Mouse (Mus musculus): ENCODE results near the gene Gm10645. TPM values are rescaled to one million over a fixed set of nuclear protein-coding genes. Genes with fewer than 3 reads are reported as not detected.

Gm10645 gene
- polyA plus RNA-seq, 1 experiment from 2014 or later = 2.0 TPM

GRCm38 (mm10) chr8:83144601-83145000, 21.4 kb downstream of the Gm10645 start:
- Histone ChIP-seq H3K27ac (no peak overlapping the region), H3K36me3 (ENCODE audit: insufficient read depth, low read length) (no peaks in the 10 kb centered on the region), H3K4me3 (replicated peaks; ENCODE audit: low read depth, low read length) (no peak overlapping the region), H3K4me2 (ENCODE audit: low read length) (no peak overlapping the region), H3K9ac (ENCODE audit: low read depth, low read length) (no peak overlapping the region), H3K9me3 (replicated peaks; ENCODE audit: low read length) (no peaks in the 10 kb centered on the region), H3K27me3 (ENCODE audit: insufficient read depth, low read length) (no peaks in the 10 kb centered on the region), H3K4me1 (replicated peaks; ENCODE audit: insufficient read depth, low read length) (no peaks in the 10 kb centered on the region)
- no peak for DNase-seq (ENCODE audit: low spot score)
- 94% methylated on average over 4 of the region's 4 CpGs for WGBS
- no peak for ATAC-seq (replicated peaks; ENCODE audit: low FRiP score, low read depth)
- TF ChIP-seq CTCF (IDR thresholded peaks at IDR 0.05; ENCODE audit: low read depth) = no peak

GRCm38 (mm10) chr8:83141358-83141757, 24.6 kb downstream of the Gm10645 start:
- DNase-seq (ENCODE audit: low spot score) = no peak
- 55% methylated on average over 5 of the region's 5 CpGs for WGBS
- no peak for TF ChIP-seq CTCF (IDR thresholded peaks at IDR 0.05; ENCODE audit: low read depth)
- H3K4me3 ChIP-seq (replicated peaks; ENCODE audit: low read depth, low read length) = no peak overlapping the region
- no peaks in the 10 kb centered on the region for H3K27me3 ChIP-seq (ENCODE audit: insufficient read depth, low read length)
- no peaks in the 10 kb centered on the region for H3K4me1 ChIP-seq (replicated peaks; ENCODE audit: insufficient read depth, low read length)
- no peak overlapping the region for H3K4me2 ChIP-seq (ENCODE audit: low read length)
- H3K9ac ChIP-seq (ENCODE audit: low read depth, low read length) = no peak overlapping the region
- H3K27ac ChIP-seq = no peak overlapping the region
- no peak for ATAC-seq (replicated peaks; ENCODE audit: low FRiP score, low read depth)
- H3K9me3 ChIP-seq (replicated peaks; ENCODE audit: low read length) = no peaks in the 10 kb centered on the region
- no peaks in the 10 kb centered on the region for H3K36me3 ChIP-seq (ENCODE audit: insufficient read depth, low read length)

GRCm38 (mm10) chr8:83140701-83141111, 25.3 kb downstream of the Gm10645 start:
- no peaks in the 10 kb centered on the region for H3K9me3 ChIP-seq (replicated peaks; ENCODE audit: low read length)
- ATAC-seq (replicated peaks; ENCODE audit: low FRiP score, low read depth) (no peak), DNase-seq (ENCODE audit: low spot score) (no peak)
- no peak overlapping the region for H3K4me3 ChIP-seq (replicated peaks; ENCODE audit: low read depth, low read length)
- no peak for TF ChIP-seq CTCF (IDR thresholded peaks at IDR 0.05; ENCODE audit: low read depth)
- no peak overlapping the region for H3K4me2 ChIP-seq (ENCODE audit: low read length)
- no peak overlapping the region for H3K9ac ChIP-seq (ENCODE audit: low read depth, low read length)
- H3K36me3 ChIP-seq (ENCODE audit: insufficient read depth, low read length) = no peaks in the 10 kb centered on the region
- H3K27ac ChIP-seq = no peak overlapping the region
- 64% methylated on average over 3 of the region's 3 CpGs for WGBS
- H3K4me1 ChIP-seq (replicated peaks; ENCODE audit: insufficient read depth, low read length) = no peaks in the 10 kb centered on the region
- H3K27me3 ChIP-seq (ENCODE audit: insufficient read depth, low read length) = no peaks in the 10 kb centered on the region

- no peak for TF ChIP-seq CTCF (IDR thresholded peaks at IDR 0.05; ENCODE audit: low read depth)
- H3K4me2 ChIP-seq (ENCODE audit: low read length) = no peak overlapping the region
- H3K27ac ChIP-seq = no peak overlapping the region
- H3K36me3 ChIP-seq (ENCODE audit: insufficient read depth, low read length) = no peaks in the 10 kb centered on the region
- ATAC-seq (replicated peaks; ENCODE audit: low FRiP score, low read depth) (no peak), DNase-seq (ENCODE audit: low spot score) (peak; percentile 27)
- no peak overlapping the region for H3K4me3 ChIP-seq (replicated peaks; ENCODE audit: low read depth, low read length)
- no peaks in the 10 kb centered on the region for H3K27me3 ChIP-seq (ENCODE audit: insufficient read depth, low read length)
- WGBS = 70% methylated on average over 1 of the region's 1 CpGs
- H3K9me3 ChIP-seq (replicated peaks; ENCODE audit: low read length) = no peaks in the 10 kb centered on the region
- H3K9ac ChIP-seq (ENCODE audit: low read depth, low read length) = no peak overlapping the region
- no peaks in the 10 kb centered on the region for H3K4me1 ChIP-seq (replicated peaks; ENCODE audit: insufficient read depth, low read length)
Observed at GRCm38 (mm10) chr8:83140068-83140467, 25.9 kb downstream of the Gm10645 start.

- H3K36me3 ChIP-seq (ENCODE audit: insufficient read depth, low read length) = no peaks in the 10 kb centered on the region
- no peak overlapping the region for H3K9ac ChIP-seq (ENCODE audit: low read depth, low read length)
- H3K4me1 ChIP-seq (replicated peaks; ENCODE audit: insufficient read depth, low read length) = no peaks in the 10 kb centered on the region
- H3K9me3 ChIP-seq (replicated peaks; ENCODE audit: low read length) = no peaks in the 10 kb centered on the region
- H3K27me3 ChIP-seq (ENCODE audit: insufficient read depth, low read length) = no peaks in the 10 kb centered on the region
- H3K4me2 ChIP-seq (ENCODE audit: low read length) = no peak overlapping the region
- no peak for ATAC-seq (replicated peaks; ENCODE audit: low FRiP score, low read depth)
- no peak for TF ChIP-seq CTCF (IDR thresholded peaks at IDR 0.05; ENCODE audit: low read depth)
- no peak overlapping the region for H3K27ac ChIP-seq
- 58% methylated on average over 2 of the region's 2 CpGs for WGBS
- DNase-seq (ENCODE audit: low spot score) = no peak
- H3K4me3 ChIP-seq (replicated peaks; ENCODE audit: low read depth, low read length) = no peak overlapping the region
Observed at GRCm38 (mm10) chr8:83135086-83135485, 30.9 kb downstream of the Gm10645 start.

Other genes starting within 250 kb of the Gm10645 start
- 1.7 and 1.8 TPM in 2 replicates for gene Tbc1d9, start 818 bp downstream of the Gm10645 start, polyA plus RNA-seq (2015; fragmentation: Nextera tagmentation; extraction: Ambion mirVana)
- 0.07 TPM in 1 of 2 replicates, not detected in the other for gene Ucp1, start 124.2 kb upstream of the Gm10645 start, polyA plus RNA-seq (2015; fragmentation: Nextera tagmentation; extraction: Ambion mirVana)
- 10.4 and 10.9 TPM in 2 replicates for gene Elmod2, start 166.3 kb upstream of the Gm10645 start, polyA plus RNA-seq (2015; fragmentation: Nextera tagmentation; extraction: Ambion mirVana)
- gene Mgat4d, start 182.3 kb upstream of the Gm10645 start, polyA plus RNA-seq (2015; fragmentation: Nextera tagmentation; extraction: Ambion mirVana) = not detected in 2 replicates
- 0.03 and 0.05 TPM in 2 replicates for gene Clgn, start 223.7 kb upstream of the Gm10645 start, polyA plus RNA-seq (2015; fragmentation: Nextera tagmentation; extraction: Ambion mirVana)

All from kidney, postnatal 0 days (tissue).